Comparison of ENCODE assay signal across 22 mouse cellular contexts in genomic region chr1:51074076-51074475, GRCm38 (mm10).
A peak's percentile ranks its signal among the peaks of the same experiment; 100 is the strongest.
DNase-seq lines count a peak whose midpoint lies in the region; ATAC-seq and TF ChIP-seq lines count a peak whose summit lies in the region.
"Had no signal": no experiment of that assay in that cellular context is flagged by ENCODE, and none has a peak within 500 bp of the region (broad histone marks: within the 10 kb centered on the region; RNA-seq: fewer than 3 reads in every experiment).

No protein-coding gene starts in this region.

- H3K9me3 ChIP-seq in midbrain, postnatal 0 days (ENCODE audit: low read length) = no peaks in the 10 kb centered on the region
- no peaks in the 10 kb centered on the region for H3K9me3 ChIP-seq in midbrain, embryonic 14.5 days (ENCODE audit: control insufficient read depth, low read length)
- H3K9me3 ChIP-seq: embryonic facial prominence, embryonic 13.5 days; embryonic facial prominence, embryonic 15.5 days; forebrain, embryonic 10.5 days; forebrain, embryonic 12.5 days had no signal

- H3K27me3 ChIP-seq in midbrain, postnatal 0 days (ENCODE audit: insufficient read depth, low read length) = no peaks in the 10 kb centered on the region
- no peaks in the 10 kb centered on the region for H3K27me3 ChIP-seq in midbrain, embryonic 14.5 days (ENCODE audit: control insufficient read depth, insufficient read depth, low read length)
- H3K27me3 ChIP-seq: embryonic facial prominence, embryonic 13.5 days; embryonic facial prominence, embryonic 15.5 days; forebrain, embryonic 12.5 days had no signal

- no peak for ATAC-seq in cerebellum, adult (ENCODE audit: insufficient number of reproducible peaks, low FRiP score, low TSS enrichment)
- no peak for ATAC-seq in midbrain, postnatal 0 days (ENCODE audit: low FRiP score)
- no peak for ATAC-seq in midbrain, embryonic 14.5 days (ENCODE audit: low FRiP score, low TSS enrichment)
- ATAC-seq: forebrain, embryonic 14.5 days; forebrain, embryonic 16.5 days had no signal

- no peak overlapping the region for H3K4me2 ChIP-seq in midbrain, postnatal 0 days (ENCODE audit: low read depth, low read length, poor library complexity, severe bottlenecking)
- no peak overlapping the region for H3K4me2 ChIP-seq in midbrain, embryonic 14.5 days (ENCODE audit: low read length)
- H3K4me2 ChIP-seq: embryonic facial prominence, embryonic 13.5 days; embryonic facial prominence, embryonic 15.5 days; forebrain, embryonic 12.5 days had no signal

- H3K9ac ChIP-seq in midbrain, postnatal 0 days (replicated peaks; ENCODE audit: low read length, poor library complexity, severe bottlenecking) = no peak overlapping the region
- H3K9ac ChIP-seq in midbrain, embryonic 14.5 days (replicated peaks; ENCODE audit: low read length) = no peak overlapping the region
- H3K9ac ChIP-seq: embryonic facial prominence, embryonic 13.5 days; embryonic facial prominence, embryonic 15.5 days; forebrain, embryonic 12.5 days had no signal

- WGBS in midbrain, postnatal 0 days = 84% methylated on average over 3 of the region's 3 CpGs
- WGBS in midbrain, embryonic 14.5 days = 88% methylated on average over 3 of the region's 3 CpGs

- H3K36me3 ChIP-seq in midbrain, postnatal 0 days (ENCODE audit: insufficient read depth, low read length) = no peaks in the 10 kb centered on the region
- no peaks in the 10 kb centered on the region for H3K36me3 ChIP-seq in midbrain, embryonic 14.5 days (ENCODE audit: control insufficient read depth, insufficient read depth, low read length)
- H3K36me3 ChIP-seq: embryonic facial prominence, embryonic 13.5 days; embryonic facial prominence, embryonic 15.5 days; forebrain, embryonic 10.5 days; forebrain, embryonic 12.5 days had no signal

- no peak for TF ChIP-seq CTCF in layer of hippocampus, adult 2 months (conservative IDR thresholded peaks at IDR 0.05)
- no peak for TF ChIP-seq CTCF in midbrain, postnatal 0 days (IDR thresholded peaks at IDR 0.05)

- no peak overlapping the region for H3K4me3 ChIP-seq in layer of hippocampus, adult 2 months
- no peak overlapping the region for H3K4me3 ChIP-seq in midbrain, postnatal 0 days (ENCODE audit: low read depth, low read length)
- H3K4me3 ChIP-seq in midbrain, embryonic 14.5 days (replicated peaks; ENCODE audit: low read depth, low read length) = no peak overlapping the region
- H3K4me3 ChIP-seq: embryonic facial prominence, embryonic 13.5 days; embryonic facial prominence, embryonic 15.5 days; erythroblast, embryonic 14.5 days; forebrain, embryonic 10.5 days; forebrain, embryonic 12.5 days had no signal

- peak; percentile 65 to 68 for DNase-seq in cerebellum, postnatal 14 days
- no peak for DNase-seq in layer of hippocampus, adult 2 months (ENCODE audit: low spot score in 2 of 2)
- no peak for DNase-seq in layer of hippocampus, postnatal 36 days
- DNase-seq in midbrain, postnatal 0 days (ENCODE audit: low spot score) = peak; percentile 63
- DNase-seq in midbrain, embryonic 14.5 days = no peak
- DNase-seq in c-Kit-positive CD71-positive TER-119-positive erythroid progenitor cells, embryonic 14.5 days (ENCODE audit: low spot score) = no peak
- DNase-seq: adrenal gland, adult 2 months; adrenal gland, postnatal 10 days; adrenal gland, postnatal 25 days; cerebellum, adult 11-12 months; cerebellum, adult 8-10 months; cerebellum, adult 9-11 months; cerebellum, postnatal 36 days; embryo, embryonic 11 days had no signal

- no peaks in the 10 kb centered on the region for H3K4me1 ChIP-seq in midbrain, postnatal 0 days (ENCODE audit: insufficient read depth, low read length)
- peaks cover 8% of the 10 kb centered on the region; the same call in 1 of the 2 replicates for H3K4me1 ChIP-seq in midbrain, embryonic 14.5 days (ENCODE audit: control insufficient read depth, insufficient read depth, low read length)

- peak overlapping the region; percentile 23; the same call in 1 of the 2 replicates for H3K27ac ChIP-seq in layer of hippocampus, adult 2 months
- H3K27ac ChIP-seq in midbrain, postnatal 0 days (ENCODE audit: low read depth, low read length) = no peak overlapping the region
- no peak overlapping the region for H3K27ac ChIP-seq in midbrain, embryonic 14.5 days (replicated peaks; ENCODE audit: low read depth, low read length)
- H3K27ac ChIP-seq: embryonic facial prominence, embryonic 13.5 days; embryonic facial prominence, embryonic 15.5 days; forebrain, embryonic 10.5 days; forebrain, embryonic 12.5 days had no signal

Comparison
In these comparisons a context has a peak if more than half of its experiments do, and no peak if none do; other contexts are left out.
1. DNase-seq: peak in cerebellum, postnatal 14 days (2 of 2) and midbrain, postnatal 0 days (single experiment); none in layer of hippocampus, adult 2 months (0 of 2), layer of hippocampus, postnatal 36 days (0 of 2), midbrain, embryonic 14.5 days (single experiment) and c-Kit-positive CD71-positive TER-119-positive erythroid progenitor cells, embryonic 14.5 days (single experiment).